Mouse (Mus musculus) embryonic facial prominence, embryonic 15.5 days (tissue): ENCODE measurements at regions not wholly inside any gene's neighbourhood (a gene's known extent, or its start where the extent isn't known, plus 50 kb on each side); places are given as distances from the start of the nearest gene placed in this dataset.

Experiments used
- ATAC-seq: fragments of 200-750 bp; cut with Nextera tagmentation; 2 replicates; pipeline ENCODE4 v1.8.0; 2017; ENCODE audit warnings: low read depth, moderate TSS enrichment; ENCODE audit not compliant: insufficient number of reproducible peaks, low FRiP score, low TSS enrichment
- H3K27ac ChIP-seq: fragments of 300-500 bp; sonication (generic); replicated peaks from 2 replicates; pipeline ENCODE4 v1.5.1; 2015; ENCODE audit warnings: mild to moderate bottlenecking, inconsistent platforms
- H3K27me3 ChIP-seq: fragments of 300-500 bp; sonication (generic); 2 replicates; pipeline ENCODE4 v1.6.1; 2015; ENCODE audit warnings: inconsistent platforms
- H3K36me3 ChIP-seq: fragments of 300-500 bp; sonication (generic); 2 replicates; pipeline ENCODE4 v1.6.1; 2015; ENCODE audit warnings: mild to moderate bottlenecking, inconsistent platforms
- H3K4me1 ChIP-seq: fragments of 300-500 bp; sonication (generic); 2 replicates; pipeline ENCODE4 v1.6.1; 2015; ENCODE audit warnings: inconsistent platforms
- H3K4me2 ChIP-seq: fragments of 300-500 bp; sonication (generic); replicated peaks from 2 replicates; pipeline ENCODE4 v1.6.1; 2015; ENCODE audit warnings: mild to moderate bottlenecking, inconsistent platforms
- H3K4me3 ChIP-seq: fragments of 300-500 bp; sonication (generic); replicated peaks from 2 replicates; pipeline ENCODE4 v1.5.1; 2015; ENCODE audit warnings: mild to moderate bottlenecking, inconsistent platforms
- H3K9ac ChIP-seq: fragments of 300-500 bp; sonication (generic); 2 replicates; pipeline ENCODE4 v1.6.1; 2015; ENCODE audit warnings: inconsistent platforms
- H3K9me3 ChIP-seq: fragments of 300-500 bp; sonication (generic); replicated peaks from 2 replicates; pipeline ENCODE4 v1.6.1; 2016; ENCODE audit warnings: inconsistent platforms
- WGBS: fragments of 180-500 bp; shearing (Covaris S2); methylation state at CpG from one replicate; pipeline ENCODE4 v1.1.7; 2015; 5-methylcytosine and 5-hydroxymethylcytosine counted together

- Histone ChIP-seq H3K27ac (no peak overlapping the region), H3K27me3 (no peaks in the 10 kb centered on the region), H3K4me3 (no peak overlapping the region), H3K4me2 (no peak overlapping the region), H3K9me3 (no peaks in the 10 kb centered on the region), H3K4me1 (no peaks in the 10 kb centered on the region), H3K36me3 (no peaks in the 10 kb centered on the region), H3K9ac (no peak overlapping the region)
- ATAC-seq: no peak
- 68% methylated on average over 8 of the region's 8 CpGs for WGBS
These were observed 497.5 kb upstream of the Kcnab2 start for GRCm38 (mm10) chr4:152975012-152975675.

GRCm38 (mm10) chr4:152963001-152963400, 485.3 kb upstream of the Kcnab2 start:
- Histone ChIP-seq H3K4me2 (no peak overlapping the region), H3K9me3 (no peaks in the 10 kb centered on the region), H3K27ac (no peak overlapping the region), H3K4me1 (no peaks in the 10 kb centered on the region), H3K27me3 (no peaks in the 10 kb centered on the region), H3K9ac (no peak overlapping the region), H3K4me3 (no peak overlapping the region), H3K36me3 (no peaks in the 10 kb centered on the region)
- WGBS: 79% methylated on average over 6 of the region's 6 CpGs
- no peak for ATAC-seq

- H3K4me1 ChIP-seq: no peaks in the 10 kb centered on the region
- H3K27ac ChIP-seq: no peak overlapping the region
- no peak for ATAC-seq
- no peaks in the 10 kb centered on the region for H3K27me3 ChIP-seq
- no peaks in the 10 kb centered on the region for H3K9me3 ChIP-seq
- no peak overlapping the region for H3K9ac ChIP-seq
- H3K36me3 ChIP-seq: no peaks in the 10 kb centered on the region
- no peak overlapping the region for H3K4me2 ChIP-seq
- no peak overlapping the region for H3K4me3 ChIP-seq
These were observed 484.5 kb upstream of the Kcnab2 start for GRCm38 (mm10) chr4:152962165-152962564.

GRCm38 (mm10) chr4:152961677-152962076, 484.0 kb upstream of the Kcnab2 start:
- H3K36me3 ChIP-seq: no peaks in the 10 kb centered on the region
- H3K4me3 ChIP-seq: no peak overlapping the region
- no peak for ATAC-seq
- no peak overlapping the region for H3K4me2 ChIP-seq
- H3K4me1 ChIP-seq: no peaks in the 10 kb centered on the region
- H3K9ac ChIP-seq: no peak overlapping the region
- no peaks in the 10 kb centered on the region for H3K27me3 ChIP-seq
- H3K27ac ChIP-seq: no peak overlapping the region
- 59% methylated on average over 4 of the region's 4 CpGs for WGBS
- no peaks in the 10 kb centered on the region for H3K9me3 ChIP-seq

- H3K36me3 ChIP-seq: no peaks in the 10 kb centered on the region
- ATAC-seq: no peak
- H3K27ac ChIP-seq: no peak overlapping the region
- no peak overlapping the region for H3K4me3 ChIP-seq
- 69% methylated on average over 12 of the region's 12 CpGs for WGBS
- H3K27me3 ChIP-seq: no peaks in the 10 kb centered on the region
- H3K4me1 ChIP-seq: no peaks in the 10 kb centered on the region
- no peaks in the 10 kb centered on the region for H3K9me3 ChIP-seq
- H3K9ac ChIP-seq: no peak overlapping the region
- H3K4me2 ChIP-seq: no peak overlapping the region
These were observed 482.1 kb upstream of the Kcnab2 start for GRCm38 (mm10) chr4:152959627-152960230.

- Histone ChIP-seq H3K36me3 (no peaks in the 10 kb centered on the region), H3K9me3 (no peaks in the 10 kb centered on the region), H3K9ac (no peak overlapping the region), H3K4me1 (no peaks in the 10 kb centered on the region), H3K27me3 (no peaks in the 10 kb centered on the region), H3K4me2 (no peak overlapping the region), H3K27ac (no peak overlapping the region), H3K4me3 (no peak overlapping the region)
- no peak for ATAC-seq
- 64% methylated on average over 15 of the region's 15 CpGs for WGBS
These were observed 475.7 kb upstream of the Kcnab2 start for GRCm38 (mm10) chr4:152953237-152953974.

- no peak for ATAC-seq
- Histone ChIP-seq H3K4me3 (no peak overlapping the region), H3K9me3 (no peaks in the 10 kb centered on the region), H3K27me3 (no peaks in the 10 kb centered on the region), H3K27ac (no peak overlapping the region), H3K4me2 (no peak overlapping the region), H3K9ac (no peak overlapping the region), H3K4me1 (no peaks in the 10 kb centered on the region), H3K36me3 (no peaks in the 10 kb centered on the region)
- 68% methylated on average over 7 of the region's 7 CpGs for WGBS
These were observed 471.3 kb upstream of the Kcnab2 start for GRCm38 (mm10) chr4:152948956-152949355.

GRCm38 (mm10) chr4:152941159-152941558, 463.5 kb upstream of the Kcnab2 start:
- H3K4me2 ChIP-seq: no peak overlapping the region
- no peaks in the 10 kb centered on the region for H3K9me3 ChIP-seq
- H3K36me3 ChIP-seq: no peaks in the 10 kb centered on the region
- ATAC-seq: no peak
- H3K4me1 ChIP-seq: no peaks in the 10 kb centered on the region
- H3K27me3 ChIP-seq: no peaks in the 10 kb centered on the region
- WGBS: 88% methylated on average over 8 of the region's 8 CpGs
- no peak overlapping the region for H3K27ac ChIP-seq
- H3K9ac ChIP-seq: no peak overlapping the region
- H3K4me3 ChIP-seq: no peak overlapping the region

- Histone ChIP-seq H3K27me3 (no peaks in the 10 kb centered on the region), H3K4me2 (no peak overlapping the region), H3K4me3 (no peak overlapping the region), H3K27ac (no peak overlapping the region), H3K4me1 (no peaks in the 10 kb centered on the region), H3K36me3 (no peaks in the 10 kb centered on the region), H3K9ac (no peak overlapping the region), H3K9me3 (no peaks in the 10 kb centered on the region)
- no peak for ATAC-seq
- WGBS: 68% methylated on average over 2 of the region's 2 CpGs
These were observed 458.9 kb upstream of the Kcnab2 start for GRCm38 (mm10) chr4:152936614-152937013.

- Histone ChIP-seq H3K27ac (no peak overlapping the region), H3K27me3 (no peaks in the 10 kb centered on the region), H3K9ac (no peak overlapping the region), H3K4me1 (no peaks in the 10 kb centered on the region), H3K4me3 (no peak overlapping the region), H3K9me3 (no peaks in the 10 kb centered on the region), H3K4me2 (no peak overlapping the region), H3K36me3 (no peaks in the 10 kb centered on the region)
- no peak for ATAC-seq
- 90% methylated on average over 3 of the region's 3 CpGs for WGBS
These were observed 457.8 kb upstream of the Kcnab2 start for GRCm38 (mm10) chr4:152935484-152935883.

- no peaks in the 10 kb centered on the region for H3K27me3 ChIP-seq
- no peaks in the 10 kb centered on the region for H3K9me3 ChIP-seq
- no peak overlapping the region for H3K27ac ChIP-seq
- H3K4me1 ChIP-seq: no peaks in the 10 kb centered on the region
- 64% methylated on average over 5 of the region's 5 CpGs for WGBS
- no peaks in the 10 kb centered on the region for H3K36me3 ChIP-seq
- H3K4me2 ChIP-seq: no peak overlapping the region
- no peak overlapping the region for H3K9ac ChIP-seq
- no peak for ATAC-seq
- H3K4me3 ChIP-seq: no peak overlapping the region
These were observed 450.8 kb upstream of the Kcnab2 start for GRCm38 (mm10) chr4:152928422-152928985.
